Mouse (Mus musculus) C2C12 (cell line): ENCODE measurements around the gene Mybl2. TPM values are rescaled to one million over a fixed set of nuclear protein-coding genes. Genes with fewer than 3 reads are reported as not detected.
"Not testable (repeated sequence)": the region's sequence is repeated elsewhere in the genome, so short reads cannot be mapped to it uniquely, and the experiment has no call there.

Source experiments
- H3K27me3 ChIP-seq: one replicate; pipeline ENCODE4 v1.6.1; 2011; ENCODE audit not compliant: control insufficient read depth, insufficient read depth, insufficient read length
- H3K36me3 ChIP-seq: one replicate; pipeline ENCODE4 v1.6.1; 2011; ENCODE audit not compliant: control insufficient read depth, insufficient read depth
- H3K4me3 ChIP-seq: one replicate; pipeline ENCODE4 v1.5.1; 2011; ENCODE audit warnings: mild to moderate bottlenecking, control low read depth; ENCODE audit not compliant: poor library complexity, insufficient read depth, severe bottlenecking
- H3K79me2 ChIP-seq: one replicate; pipeline ENCODE4 v1.6.1; 2011; ENCODE audit not compliant: control insufficient read depth, insufficient read depth
- H3K79me3 ChIP-seq: one replicate; pipeline ENCODE4 v1.6.1; 2011; ENCODE audit warnings: low read depth, control low read depth
- H3ac ChIP-seq: one replicate; pipeline ENCODE3; 2011; ENCODE audit warnings: low read depth; ENCODE audit not compliant: control insufficient read depth, insufficient read length
- CEBPB ChIP-seq: IDR thresholded peaks from one replicate; pipeline ENCODE4 v1.6.1; 2011; ENCODE audit warnings: low read depth, mild to moderate bottlenecking, control low read depth, moderate library complexity
- CTCF ChIP-seq: IDR thresholded peaks from one replicate; pipeline ENCODE4 v1.5.1; 2011; ENCODE audit not compliant: control insufficient read depth, insufficient read depth, insufficient read length
- FOSL1 ChIP-seq: IDR thresholded peaks from one replicate; pipeline ENCODE4 v1.8.0; 2011; ENCODE audit warnings: mild to moderate bottlenecking, low read length; ENCODE audit not compliant: poor library complexity, insufficient read depth, severe bottlenecking
- MAX ChIP-seq: IDR thresholded peaks from one replicate; pipeline ENCODE4 v1.6.1; 2011; ENCODE audit warnings: mild to moderate bottlenecking, control low read depth
- MYOD1 ChIP-seq: IDR thresholded peaks from one replicate; pipeline ENCODE4 v1.6.1; 2011; ENCODE audit warnings: low read depth; ENCODE audit not compliant: control insufficient read depth, insufficient read length
- MYOG ChIP-seq: IDR thresholded peaks from one replicate; pipeline ENCODE4 v1.6.1; 2011; ENCODE audit not compliant: control insufficient read depth, insufficient read length; ENCODE audit errors: extremely low read depth
- USF1 ChIP-seq: IDR thresholded peaks from one replicate; pipeline ENCODE4 v1.6.1; 2011; ENCODE audit warnings: low read depth, mild to moderate bottlenecking, control low read depth, moderate library complexity
- polyA plus RNA-seq: library from polyadenylated mRNA; unstranded; fragments of >200 nt; fragmentation: generic; extraction: Trizol; gene quantifications from one replicate; pipeline ENCODE4 v1.2.1, GENCODE M21; 2012; ENCODE audit warnings: missing spikeins

The Mybl2 gene
- polyA plus RNA-seq, 1 experiment, result 37.8 TPM

DNA sequence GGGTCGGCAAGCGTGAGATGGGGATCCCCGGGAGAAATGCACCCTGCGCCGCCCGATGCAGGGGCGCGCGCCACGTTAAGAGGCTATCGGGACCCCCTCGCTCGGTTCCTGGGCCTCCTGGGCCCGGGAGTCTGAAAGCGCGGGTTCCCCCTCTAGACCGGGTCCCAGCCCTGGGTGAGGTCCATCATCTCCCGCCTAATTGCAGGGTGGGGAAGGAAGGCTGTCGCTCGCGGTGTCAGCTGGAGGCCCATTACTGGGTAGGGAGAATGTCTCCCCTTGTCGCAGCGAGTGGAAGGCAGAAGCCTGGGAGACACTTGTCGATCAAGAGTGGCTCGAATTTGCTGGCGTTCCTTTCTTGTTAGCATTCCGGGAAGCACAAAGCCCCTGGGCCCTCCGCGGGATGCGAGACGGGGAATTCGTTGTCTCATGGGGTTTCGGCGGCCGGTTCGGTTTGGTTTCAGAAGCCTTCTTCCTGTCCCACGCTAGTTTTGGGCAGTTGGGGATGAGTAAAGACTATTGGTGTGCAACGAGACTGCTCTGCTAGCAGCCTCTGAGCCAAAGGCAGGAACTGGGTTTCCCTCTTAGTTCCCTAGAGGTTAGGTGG is 506 bp downstream of the Mybl2 start:
- H3ac ChIP-seq, result peak overlapping the region; percentile 76
- H3K79me3 ChIP-seq, result peaks cover 41% of the 10 kb centered on the region
- H3K79me2 ChIP-seq, result peaks cover 56% of the 10 kb centered on the region
- H3K27me3 ChIP-seq, result no peaks in the 10 kb centered on the region
- TF ChIP-seq CEBPB, result no peak
- no peak for TF ChIP-seq MAX
- TF ChIP-seq CTCF, result no peak
- TF ChIP-seq FOSL1, result no peak
- no peak for TF ChIP-seq MYOG
- no peak for TF ChIP-seq MYOD1
- TF ChIP-seq USF1, result no peak
- peaks cover 10% of the 10 kb centered on the region for H3K36me3 ChIP-seq
- peak overlapping the region; percentile 80 for H3K4me3 ChIP-seq

DNA sequence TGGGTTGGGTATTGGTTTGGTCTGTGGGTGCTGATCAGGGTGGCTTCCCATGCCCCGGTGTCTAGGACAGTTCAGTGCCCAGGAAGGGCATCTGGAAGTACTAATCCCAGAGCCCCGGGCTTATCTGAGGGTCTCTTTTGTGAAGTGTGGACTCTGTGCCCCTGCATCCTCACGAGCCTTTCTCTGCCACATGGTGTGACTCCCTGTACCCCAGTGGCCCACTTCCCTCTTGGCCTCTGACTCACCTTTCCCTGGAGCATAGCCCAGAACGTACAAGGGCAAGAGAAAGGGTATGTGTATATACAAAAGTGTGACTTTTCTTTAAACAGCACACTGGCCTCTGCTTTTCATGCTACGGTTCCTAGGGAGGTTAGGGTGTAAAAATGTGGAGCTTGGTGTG is 1.2 kb downstream of the Mybl2 start:
- Histone ChIP-seq H3K79me2 (peaks cover 61% of the 10 kb centered on the region), H3ac (peak overlapping the region; percentile 76), H3K4me3 (peak overlapping the region; percentile 80), H3K27me3 (no peaks in the 10 kb centered on the region), H3K36me3 (peaks cover 12% of the 10 kb centered on the region), H3K79me3 (peaks cover 42% of the 10 kb centered on the region)
- no peak for TF ChIP-seq CEBPB
- TF ChIP-seq MAX, result peak; percentile 52
- TF ChIP-seq FOSL1, result no peak
- no peak for TF ChIP-seq MYOG
- TF ChIP-seq USF1, result no peak
- TF ChIP-seq CTCF, result no peak
- no peak for TF ChIP-seq MYOD1

DNA sequence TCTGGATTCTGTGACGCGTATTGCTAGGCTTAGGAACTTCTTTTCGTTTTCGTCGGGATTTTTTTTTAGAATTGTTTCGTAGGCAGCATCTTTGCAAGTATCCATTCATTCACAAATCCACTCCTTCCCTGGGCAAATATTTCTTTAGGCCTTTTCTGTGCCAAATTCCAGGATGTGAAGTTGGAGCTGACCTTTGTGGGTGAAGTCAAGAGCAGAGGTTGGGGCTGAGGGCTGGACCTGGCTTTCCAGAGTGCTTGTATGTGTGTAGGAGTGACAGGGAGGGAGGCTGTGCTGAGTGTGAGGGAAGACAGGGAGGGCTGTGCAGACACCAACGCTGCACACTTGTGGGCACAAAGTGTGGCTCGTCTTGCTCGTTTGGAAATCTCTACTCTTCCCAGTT is 2.1 kb downstream of the Mybl2 start:
- Histone ChIP-seq H3K4me3 (no peak overlapping the region), H3K27me3 (no peaks in the 10 kb centered on the region), H3K36me3 (peaks cover 21% of the 10 kb centered on the region), H3K79me2 (peaks cover 69% of the 10 kb centered on the region), H3K79me3 (peaks cover 43% of the 10 kb centered on the region), H3ac (no peak overlapping the region)
- TF ChIP-seq FOSL1 (no peak), CTCF (no peak), MAX (no peak), MYOD1 (no peak), MYOG (no peak), USF1 (no peak), CEBPB (no peak)

DNA sequence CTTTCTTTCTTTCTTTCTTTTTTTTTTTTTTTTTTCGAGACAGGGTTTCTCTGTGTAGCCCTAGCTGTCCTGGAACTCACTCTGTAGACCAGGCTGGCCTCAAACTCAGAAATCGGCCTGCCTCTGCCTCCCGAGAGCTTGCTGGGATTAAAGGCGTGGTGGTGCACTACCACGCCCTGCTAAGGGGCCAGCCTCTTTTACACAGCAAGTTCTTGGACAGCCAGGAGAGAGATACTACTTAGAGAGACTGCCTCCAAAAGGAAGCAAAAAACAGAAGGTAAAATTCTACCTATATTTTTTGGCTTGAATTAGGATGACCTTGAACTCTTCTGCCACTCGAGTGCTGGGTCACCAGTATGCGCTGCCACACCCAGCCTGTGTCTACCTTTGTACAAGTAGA is 4.5 kb downstream of the Mybl2 start:
- H3K36me3 ChIP-seq, result peaks cover 36% of the 10 kb centered on the region
- peaks cover 69% of the 10 kb centered on the region for H3K79me2 ChIP-seq
- H3K4me3 ChIP-seq, H3ac ChIP-seq, H3K27me3 ChIP-seq: not testable (repeated sequence)
- peaks cover 43% of the 10 kb centered on the region for H3K79me3 ChIP-seq

DNA sequence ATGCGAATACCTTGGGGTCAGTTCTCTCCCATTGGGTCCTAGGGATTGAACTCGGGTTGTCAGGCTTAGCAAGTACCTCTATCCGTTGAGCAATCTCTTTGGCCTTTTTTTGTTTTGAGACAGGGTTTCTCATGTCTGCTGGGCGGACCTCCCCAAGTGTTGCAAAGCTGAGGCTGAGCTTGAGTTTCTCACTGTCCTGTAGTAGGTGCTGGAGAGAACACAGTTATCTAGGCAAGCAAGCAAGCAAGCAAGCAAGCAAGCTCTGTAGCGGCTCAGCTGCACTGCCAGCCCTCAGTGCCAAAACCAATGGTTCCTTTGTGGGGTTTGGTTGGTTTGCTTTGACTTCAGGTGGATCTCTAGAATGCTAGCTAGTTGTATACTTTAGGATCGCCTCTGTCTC is 6.1 kb downstream of the Mybl2 start:
- H3K79me3 ChIP-seq, result peaks cover 40% of the 10 kb centered on the region

More for the DNA sequence above, 6.1 kb downstream of the Mybl2 start:
- H3K27me3 ChIP-seq, result no peaks in the 10 kb centered on the region
- H3K4me3 ChIP-seq, result no peak overlapping the region
- TF ChIP-seq CTCF, result no peak
- TF ChIP-seq MAX, result no peak
- TF ChIP-seq MYOG, result no peak
- TF ChIP-seq CEBPB, result no peak
- TF ChIP-seq MYOD1, result no peak
- no peak for TF ChIP-seq USF1
- no peak for TF ChIP-seq FOSL1
- H3K36me3 ChIP-seq, result peaks cover 52% of the 10 kb centered on the region
- H3ac ChIP-seq, result no peak overlapping the region
- H3K79me2 ChIP-seq, result peaks cover 56% of the 10 kb centered on the region
